Mouse (Mus musculus): ENCODE results near the gene Fndc3b.

The Fndc3b gene

GRCm38 (mm10) chr3:27466297-27466901, 244.7 kb downstream of the Fndc3b start:
- peak; percentile 81 for DNase-seq (ENCODE audit: low read depth)

- DNase-seq (ENCODE audit: low read depth), result no peak
Observed at GRCm38 (mm10) chr3:27463373-27463772, 247.7 kb downstream of the Fndc3b start.

GRCm38 (mm10) chr3:27462934-27463333, 248.2 kb downstream of the Fndc3b start:
- DNase-seq (ENCODE audit: low read depth), result no peak

- DNase-seq (ENCODE audit: low read depth), result no peak
Observed at GRCm38 (mm10) chr3:27462316-27462902, 248.7 kb downstream of the Fndc3b start.

- no peak for DNase-seq (ENCODE audit: low read depth)
Observed at GRCm38 (mm10) chr3:27461861-27462260, 249.2 kb downstream of the Fndc3b start.

GRCm38 (mm10) chr3:27461037-27461436, 250.1 kb downstream of the Fndc3b start:
- peak; percentile 93 for DNase-seq (ENCODE audit: low read depth)

- no peak for DNase-seq (ENCODE audit: low read depth)
Observed at GRCm38 (mm10) chr3:27458416-27458815, 252.7 kb downstream of the Fndc3b start.

GRCm38 (mm10) chr3:27456514-27456913, 254.6 kb downstream of the Fndc3b start:
- DNase-seq (ENCODE audit: low read depth), result no peak

GRCm38 (mm10) chr3:27454402-27455195, 256.5 kb downstream of the Fndc3b start:
- DNase-seq (ENCODE audit: low read depth), result no peak

GRCm38 (mm10) chr3:27453453-27454098, 257.5 kb downstream of the Fndc3b start:
- no peak for DNase-seq (ENCODE audit: low read depth)

- DNase-seq (ENCODE audit: low read depth), result no peak
Observed at GRCm38 (mm10) chr3:27449447-27449846, 261.7 kb downstream of the Fndc3b start.

GRCm38 (mm10) chr3:27448367-27448766, 262.7 kb downstream of the Fndc3b start:
- peak; percentile 51 for DNase-seq (ENCODE audit: low read depth)

GRCm38 (mm10) chr3:27439704-27440103, 271.4 kb downstream of the Fndc3b start:
- DNase-seq (ENCODE audit: low read depth), result no peak

- DNase-seq (ENCODE audit: low read depth), result no peak
Observed at GRCm38 (mm10) chr3:27435096-27435620, 275.9 kb downstream of the Fndc3b start.

- no peak for DNase-seq (ENCODE audit: low read depth)
Observed at GRCm38 (mm10) chr3:27432981-27433380, 278.1 kb downstream of the Fndc3b start.

GRCm38 (mm10) chr3:27430621-27431263, 280.4 kb downstream of the Fndc3b start:
- DNase-seq (ENCODE audit: low read depth), result peak; percentile 18

- no peak for DNase-seq (ENCODE audit: low read depth)
Observed at GRCm38 (mm10) chr3:27427406-27427805, 283.7 kb downstream of the Fndc3b start.

GRCm38 (mm10) chr3:27424049-27424667, 286.9 kb downstream of the Fndc3b start:
- no peak for DNase-seq (ENCODE audit: low read depth)

GRCm38 (mm10) chr3:27422521-27422920, 288.6 kb downstream of the Fndc3b start:
- no peak for DNase-seq (ENCODE audit: low read depth)

GRCm38 (mm10) chr3:27421980-27422379, 289.1 kb downstream of the Fndc3b start:
- DNase-seq (ENCODE audit: low read depth), result no peak

- DNase-seq (ENCODE audit: low read depth), result no peak
Observed at GRCm38 (mm10) chr3:27418602-27419001, 292.5 kb downstream of the Fndc3b start.
